Mouse (Mus musculus): ENCODE results near the gene Pafah2. TPM values are rescaled to one million over a fixed set of nuclear protein-coding genes. Genes with fewer than 3 reads are reported as not detected.

Gene Pafah2
- total RNA-seq, 2 experiments from 2014 or later: 15.2 to 17.8 TPM

DNA sequence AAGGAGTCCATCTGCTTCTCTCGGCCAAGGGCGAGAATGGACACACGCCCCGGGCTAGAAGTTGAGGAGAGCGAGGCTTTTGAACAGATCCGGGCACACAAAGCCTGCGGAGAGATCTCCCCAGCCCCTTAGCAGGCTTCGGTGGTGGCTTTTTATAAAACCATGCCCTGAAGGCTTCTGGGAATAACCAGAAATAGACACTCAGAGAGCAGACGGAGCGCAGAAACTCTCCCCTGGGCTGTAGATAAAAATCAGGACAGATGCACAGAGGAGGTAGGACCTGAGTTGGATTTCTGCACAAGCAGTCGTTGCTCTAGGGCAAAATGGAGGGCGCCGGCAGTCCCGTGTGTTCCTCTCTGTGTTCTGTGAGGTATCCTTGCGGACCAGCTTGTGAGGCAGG is 20.5 kb downstream of the Pafah2 start:
- DNase-seq (ENCODE audit: low spot score in 2 of 2): no peak

DNA sequence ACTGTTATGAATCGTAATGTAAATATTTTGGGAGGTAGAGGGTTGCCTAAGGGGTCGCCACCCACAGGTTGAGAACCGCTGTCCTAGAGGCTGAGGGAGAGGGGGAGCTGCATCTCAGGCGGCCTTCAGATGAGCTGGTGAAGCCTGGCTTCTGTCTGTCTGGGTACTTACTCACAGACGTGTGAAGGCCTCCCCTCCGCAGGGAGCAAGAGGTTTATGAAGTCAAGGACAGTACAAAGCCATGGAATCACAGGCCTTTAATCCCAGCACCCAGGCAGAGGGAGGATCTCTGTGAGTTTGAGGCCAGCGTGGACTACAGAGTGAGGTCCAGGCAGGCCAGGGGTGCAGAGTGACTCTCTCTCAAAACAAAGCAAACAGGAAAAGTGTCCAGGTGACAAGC is 21.0 kb downstream of the Pafah2 start:
- DNase-seq (ENCODE audit: low spot score in 2 of 2): no peak

GRCm38 (mm10) chr4:134421971-134422370 is 25.9 kb downstream of the Pafah2 start:
- no peak for DNase-seq (ENCODE audit: low spot score in 2 of 2)

DNA sequence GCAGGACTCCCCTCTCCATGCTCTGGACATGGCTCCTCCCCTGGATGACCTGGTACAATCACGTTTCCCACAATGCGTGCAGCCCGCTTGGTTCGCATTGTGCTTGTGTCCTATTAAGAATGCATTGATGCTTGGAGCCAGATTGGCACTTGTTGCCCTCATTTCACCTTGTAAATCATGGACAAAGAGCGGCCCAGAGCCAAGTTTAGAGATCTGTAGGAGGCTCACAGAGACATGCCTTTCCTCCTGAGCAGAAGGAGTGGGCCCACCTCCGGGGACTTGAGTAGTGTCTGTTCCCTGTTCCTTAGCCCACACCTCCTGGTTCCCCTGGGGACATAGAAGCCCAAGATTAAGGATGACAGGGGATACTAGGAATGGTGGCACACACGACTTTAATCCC is 27.8 kb downstream of the Pafah2 start:
- DNase-seq (ENCODE audit: low spot score in 2 of 2): no peak

DNA sequence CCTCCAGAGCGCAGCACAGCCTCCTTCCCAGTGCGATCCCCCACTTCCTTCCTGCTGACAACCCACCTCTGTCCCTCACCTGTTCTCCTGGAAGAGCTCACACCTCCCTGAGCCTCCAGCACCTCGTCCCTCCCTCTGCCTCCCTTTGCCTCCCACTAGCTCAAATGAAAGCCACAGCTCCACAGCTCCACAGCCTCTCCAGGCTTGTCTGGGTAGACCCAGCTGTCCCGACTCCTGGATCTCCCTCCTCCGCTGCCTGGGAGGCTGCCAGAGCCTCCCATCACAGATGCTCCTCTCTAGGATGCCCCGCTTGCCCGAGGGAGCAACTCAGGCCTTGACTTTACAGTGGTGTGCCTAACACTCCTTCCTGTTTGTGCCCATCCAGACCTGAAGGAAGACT is 29.0 kb downstream of the Pafah2 start:
- DNase-seq (ENCODE audit: low spot score in 2 of 2): no peak

DNA sequence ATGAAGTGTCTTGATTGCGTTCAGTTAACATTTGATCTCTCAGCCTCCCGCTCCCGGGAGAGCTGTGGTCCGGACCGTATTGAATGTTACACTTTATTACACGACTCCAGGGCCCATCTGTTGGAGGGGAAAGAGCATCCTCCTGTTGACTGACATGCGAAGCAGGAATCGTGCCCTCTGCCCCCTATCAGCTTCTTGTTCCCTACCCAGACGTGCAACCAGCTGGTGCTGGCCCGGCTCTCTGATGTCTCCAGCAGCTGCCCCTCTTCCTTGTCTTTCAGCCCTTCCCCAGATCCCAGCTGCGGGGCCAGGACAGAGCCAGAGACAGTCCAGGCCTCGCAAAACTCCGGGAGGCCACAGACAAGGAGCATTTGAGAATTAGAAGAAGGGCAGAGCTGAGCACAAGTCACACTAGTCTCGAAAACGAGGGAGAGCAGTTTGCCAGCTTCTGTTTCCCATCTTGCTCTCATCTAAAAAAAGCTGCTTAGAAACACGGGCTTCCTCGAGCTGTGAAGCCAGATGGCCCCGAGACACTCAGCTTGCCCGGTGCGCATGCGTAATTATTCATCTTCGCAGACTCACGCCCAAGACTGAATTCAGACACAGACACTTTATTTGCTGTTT is 34.4 kb downstream of the Pafah2 start:
- DNase-seq (ENCODE audit: low spot score in 2 of 2): no peak

DNA sequence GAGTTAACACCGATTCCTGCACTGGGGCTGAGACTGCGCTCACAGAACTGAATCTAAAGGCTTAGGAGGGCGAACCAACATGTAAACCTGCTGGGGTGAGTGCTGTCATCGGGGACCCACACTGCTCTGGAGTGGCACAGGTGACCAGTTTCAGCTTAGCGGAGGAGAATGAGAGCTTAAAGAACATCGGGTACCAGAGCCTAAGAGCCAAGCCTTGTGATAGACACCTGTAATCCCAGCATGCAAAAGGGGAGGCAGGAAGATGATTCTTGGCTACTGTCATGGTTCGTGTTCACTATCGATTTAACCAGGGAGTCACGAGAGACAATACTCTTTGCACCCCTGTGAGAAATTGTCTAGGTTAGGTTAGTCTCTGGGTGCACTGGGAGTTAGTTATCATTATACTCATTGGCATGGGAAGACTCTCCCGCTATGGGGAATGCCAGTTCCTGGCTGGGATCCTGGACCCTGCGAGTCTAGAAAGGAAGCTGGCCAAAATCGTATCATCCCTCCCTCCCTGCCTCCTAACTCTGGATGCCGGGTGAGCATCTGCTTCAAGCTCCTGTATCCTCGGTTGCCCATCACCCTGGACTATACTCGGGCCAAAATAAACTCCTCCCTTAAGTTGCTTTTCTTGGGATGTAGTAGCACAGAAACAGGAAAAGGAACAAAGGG is 36.7 kb downstream of the Pafah2 start:
- no peak for DNase-seq (ENCODE audit: low spot score in 2 of 2)

- no peak for DNase-seq (ENCODE audit: low spot score in 2 of 2)
These were observed 40.1 kb downstream of the Pafah2 start for GRCm38 (mm10) chr4:134436185-134436584.

GRCm38 (mm10) chr4:134436659-134437058 is 40.5 kb downstream of the Pafah2 start:
- no peak for DNase-seq (ENCODE audit: low spot score in 2 of 2)

- no peak for DNase-seq (ENCODE audit: low spot score in 2 of 2)
These were observed 43.0 kb downstream of the Pafah2 start for GRCm38 (mm10) chr4:134439119-134439518.

DNA sequence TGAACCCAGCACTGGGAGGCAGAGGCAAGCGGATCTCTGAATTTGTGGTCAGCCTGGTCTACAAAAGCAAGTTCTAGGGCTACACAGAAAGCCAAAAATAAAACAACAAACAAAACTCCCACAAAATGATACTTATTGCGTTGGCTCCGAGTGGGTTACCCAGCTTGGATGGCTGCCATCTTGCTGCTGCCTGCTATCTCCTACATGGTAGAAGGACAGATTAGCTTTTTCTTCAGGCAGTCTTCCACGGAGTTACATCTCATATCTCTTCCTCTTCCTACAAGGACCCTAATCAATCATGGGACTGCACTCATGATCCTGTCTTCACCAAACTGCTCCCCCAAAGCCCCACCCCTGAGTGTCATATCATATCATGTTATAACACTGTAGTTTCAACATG is 43.8 kb downstream of the Pafah2 start:
- DNase-seq (ENCODE audit: low spot score in 2 of 2): no peak

DNA sequence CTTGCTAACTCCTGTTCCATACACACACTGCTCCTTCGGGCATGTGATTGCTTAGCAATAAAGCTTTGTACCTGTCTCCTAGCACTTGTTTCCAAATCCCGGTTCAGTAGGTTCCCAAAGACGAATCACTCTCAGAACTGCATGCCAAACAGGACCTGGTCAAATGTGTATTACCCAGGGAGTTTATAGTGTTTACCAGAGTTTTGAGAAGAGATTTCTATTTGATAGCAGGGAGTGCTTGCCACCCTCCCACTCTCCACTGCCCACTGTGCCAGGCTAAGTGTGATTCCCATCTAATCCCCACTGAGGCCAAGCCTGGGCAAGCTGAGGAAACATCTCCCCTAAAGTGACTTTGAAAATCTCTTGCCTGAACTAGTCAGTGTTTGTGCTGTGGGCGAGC is 46.1 kb downstream of the Pafah2 start:
- DNase-seq (ENCODE audit: low spot score in 2 of 2): no peak

- no peak for DNase-seq (ENCODE audit: low spot score in 2 of 2)
These were observed 47.5 kb downstream of the Pafah2 start for GRCm38 (mm10) chr4:134443589-134443988.

DNA sequence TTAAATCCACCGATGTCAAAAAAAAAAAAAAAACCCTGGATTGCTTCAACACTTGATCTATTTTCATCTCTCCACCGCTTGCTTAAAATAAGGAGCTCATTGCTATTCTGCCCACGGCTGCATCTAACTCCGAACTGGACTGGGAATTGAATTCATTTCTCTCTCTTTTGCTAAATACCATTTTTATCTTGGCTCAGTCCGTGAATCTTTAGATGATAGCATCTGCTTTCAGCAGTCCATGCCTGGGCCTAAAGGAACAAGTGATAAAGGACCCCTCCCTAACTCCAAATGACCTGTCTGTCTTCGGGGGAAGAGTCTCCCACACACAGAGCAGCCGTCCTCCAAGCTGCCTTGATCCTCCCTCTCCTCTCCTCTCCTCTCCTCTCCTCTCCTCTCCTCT is 48.8 kb downstream of the Pafah2 start:
- DNase-seq (ENCODE audit: low spot score in 2 of 2): no peak

- DNase-seq (ENCODE audit: low spot score in 2 of 2): no peak
These were observed 49.4 kb downstream of the Pafah2 start for GRCm38 (mm10) chr4:134445489-134445888.

DNA sequence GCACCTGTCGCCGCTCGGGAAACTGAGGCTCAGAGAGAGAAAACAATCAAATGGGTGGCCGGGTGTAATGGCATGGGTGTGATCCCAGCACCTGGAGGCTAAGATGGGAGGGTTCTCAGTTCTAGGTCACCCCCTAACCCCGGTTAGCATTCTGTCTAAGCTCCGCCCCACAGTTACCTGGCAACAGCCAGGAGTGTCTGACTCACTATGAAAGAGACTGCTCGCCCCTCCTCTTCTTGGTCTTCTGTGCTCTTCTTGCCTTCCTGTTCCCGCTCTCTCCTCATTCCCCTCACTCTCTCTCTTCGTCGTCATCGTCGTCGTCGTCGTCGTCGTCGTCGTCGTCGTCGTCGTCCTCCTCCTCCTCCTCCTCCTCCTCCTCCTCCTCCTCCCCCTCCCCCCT is 51.8 kb downstream of the Pafah2 start:
- DNase-seq (ENCODE audit: low spot score in 2 of 2): no peak

DNA sequence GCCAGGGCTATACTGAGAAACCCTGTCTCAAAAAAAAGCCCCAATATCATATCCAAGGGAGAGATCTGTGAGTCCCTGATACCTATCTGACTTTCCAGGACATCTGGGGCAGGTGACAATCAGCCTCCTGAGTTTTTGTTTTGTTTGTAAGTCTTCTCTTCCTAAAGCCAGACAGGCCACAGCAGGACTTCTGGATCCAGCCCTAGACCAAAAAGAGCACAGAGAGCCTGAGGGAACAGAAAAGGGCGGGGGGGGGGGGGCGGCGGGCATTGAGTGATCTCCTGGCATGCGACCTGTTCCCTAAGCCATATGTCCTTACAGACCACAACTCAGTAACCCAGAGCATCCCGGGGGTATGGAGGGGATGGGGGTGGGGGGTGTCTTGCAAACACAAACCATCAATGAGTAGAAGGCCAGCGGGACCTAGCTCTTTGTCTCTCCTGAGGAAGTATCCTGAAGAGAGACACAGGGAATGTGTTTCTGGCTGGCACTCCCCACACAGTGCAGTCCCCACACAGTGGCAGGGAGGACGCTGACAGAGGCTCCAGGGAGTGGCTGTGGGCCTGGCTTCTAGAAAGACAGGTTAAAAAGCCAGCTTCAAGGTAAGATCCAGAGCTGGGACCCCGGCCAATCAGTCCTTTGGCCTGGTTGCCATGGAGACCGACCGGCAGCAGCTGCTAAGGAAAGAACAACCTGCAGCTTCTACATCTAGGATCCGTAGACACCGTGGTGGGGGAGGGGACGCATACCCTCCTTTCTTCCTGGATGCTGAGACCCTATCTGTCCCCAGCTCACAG is 53.7 kb downstream of the Pafah2 start:
- DNase-seq (ENCODE audit: low spot score in 2 of 2): no peak

DNA sequence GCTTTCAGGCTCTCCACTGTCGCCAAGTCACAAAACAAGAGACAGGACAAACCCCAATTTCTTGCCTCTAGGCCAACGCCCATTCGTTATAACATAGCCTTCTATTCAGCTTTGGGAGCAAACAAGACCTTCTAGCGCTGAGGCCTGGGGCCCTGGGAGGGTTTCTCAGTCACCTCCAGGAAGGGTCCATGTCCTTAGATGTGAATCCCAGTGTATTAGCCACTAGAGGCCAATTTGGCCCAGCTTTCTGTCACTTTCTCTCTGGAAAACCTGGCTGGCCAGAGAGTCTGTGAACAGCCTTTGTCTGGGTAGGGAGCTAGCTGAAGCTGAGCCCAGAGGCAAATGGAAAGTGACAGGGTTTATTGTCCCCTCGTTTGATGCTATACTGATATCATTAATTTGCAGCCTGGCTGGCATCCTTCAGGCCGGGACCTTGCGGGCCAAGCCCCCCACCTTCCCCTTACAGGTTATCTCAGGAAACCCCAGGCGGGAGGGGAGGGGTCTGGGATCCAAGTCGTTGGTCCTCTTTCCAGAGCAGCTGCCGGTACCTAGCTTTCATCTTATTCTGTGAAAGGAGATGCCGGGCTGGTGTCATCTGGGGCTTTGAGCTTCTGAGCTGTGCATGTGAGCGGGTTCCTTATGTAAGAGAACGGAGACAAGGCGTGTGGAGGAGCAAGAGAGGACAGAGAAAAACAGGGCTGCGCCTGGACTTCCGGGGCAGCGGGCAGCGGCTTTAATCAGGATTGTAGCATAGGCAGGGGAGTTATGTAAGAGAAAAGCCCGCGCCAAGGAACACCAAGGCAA is 54.5 kb downstream of the Pafah2 start:
- no peak for DNase-seq (ENCODE audit: low spot score in 2 of 2)

- DNase-seq (ENCODE audit: low spot score in 2 of 2): no peak
These were observed 55.4 kb downstream of the Pafah2 start for GRCm38 (mm10) chr4:134451484-134451883.

DNA sequence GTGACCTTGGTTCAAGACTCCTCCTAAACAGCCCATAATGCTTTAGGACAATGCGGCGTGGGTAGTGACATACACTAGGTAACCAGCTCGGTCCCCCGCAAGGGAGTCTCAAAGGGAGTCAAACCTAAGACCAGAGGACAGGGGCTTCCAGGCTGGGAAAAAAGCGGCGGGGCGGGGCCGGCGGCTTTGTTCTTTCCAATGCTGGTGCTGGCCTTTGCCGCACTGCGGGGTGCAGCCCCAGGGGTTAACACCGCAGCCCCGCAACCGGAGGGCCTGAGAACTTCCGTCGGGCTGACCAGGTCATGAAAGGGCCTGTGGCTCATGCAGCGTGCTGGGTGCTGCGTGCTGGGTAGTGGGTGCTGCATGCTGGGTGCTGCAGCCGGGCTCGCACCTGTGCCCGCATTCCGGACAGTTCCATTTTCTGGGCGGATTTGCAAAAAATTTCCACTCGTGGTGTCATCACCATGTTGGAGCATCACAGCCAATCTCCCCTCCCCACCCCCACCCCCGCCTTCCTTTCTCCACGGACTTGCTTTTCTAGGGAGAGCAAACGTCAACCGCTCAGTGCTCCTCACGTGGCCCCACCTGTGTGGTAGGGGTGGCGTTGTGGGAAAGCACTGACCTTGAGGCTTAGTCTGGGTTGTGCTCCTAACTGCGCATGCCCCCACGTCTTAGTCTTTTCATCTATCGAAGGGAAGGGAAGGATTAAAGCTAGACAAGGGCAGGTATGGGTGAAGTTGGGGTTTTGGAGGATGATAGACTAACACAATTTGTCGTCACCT is 57.7 kb downstream of the Pafah2 start:
- DNase-seq (ENCODE audit: low spot score in 2 of 2): peak in 1 of 2 experiments; percentile 22

- DNase-seq (ENCODE audit: low spot score in 2 of 2): no peak
These were observed 59.2 kb downstream of the Pafah2 start for GRCm38 (mm10) chr4:134455310-134455709.

Measured in adrenal gland, adult 18-20 months (tissue).